Mouse (Mus musculus) hindbrain, postnatal 0 days (tissue): ENCODE results near the gene Mpp6. TPM values are rescaled to one million over a fixed set of nuclear protein-coding genes. Genes with fewer than 3 reads are reported as not detected.
A peak's percentile ranks its signal among the peaks of the same experiment; 100 is the strongest.

ENCODE experiments used
- ATAC-seq: fragments of 200-750 bp; cut with Nextera tagmentation; 2 replicates; pipeline ENCODE4 v1.8.0; 2017; ENCODE audit warnings: mild to moderate bottlenecking, moderate TSS enrichment, moderate library complexity
- DNase-seq: peaks from one replicate; pipeline ENCODE4 v3.0.0-alpha.2; 2015; ENCODE audit warnings: low spot score
- H3K27ac ChIP-seq: fragments of 300-500 bp; sonication (generic); 2 replicates; pipeline ENCODE4 v1.5.1; 2014; ENCODE audit warnings: mild to moderate bottlenecking
- H3K27me3 ChIP-seq: fragments of 300-500 bp; sonication (generic); 2 replicates; pipeline ENCODE4 v1.6.1; 2014; ENCODE audit warnings: low read length, mixed read lengths; ENCODE audit not compliant: insufficient read depth
- H3K36me3 ChIP-seq: fragments of 300-500 bp; sonication (generic); 2 replicates; pipeline ENCODE4 v1.6.1; 2014; ENCODE audit warnings: low read length, mixed read lengths; ENCODE audit not compliant: insufficient read depth
- H3K4me1 ChIP-seq: fragments of 300-500 bp; sonication (generic); 2 replicates; pipeline ENCODE4 v1.6.1; 2014; ENCODE audit warnings: antibody characterized with exemption, low read length, mixed read lengths; ENCODE audit not compliant: insufficient read depth
- H3K4me2 ChIP-seq: fragments of 300-500 bp; sonication (generic); 2 replicates; pipeline ENCODE4 v1.6.1; 2014; ENCODE audit warnings: low read depth, mild to moderate bottlenecking, low read length, moderate library complexity, mixed read lengths
- H3K4me3 ChIP-seq: fragments of 300-500 bp; sonication (generic); 2 replicates; pipeline ENCODE4 v1.5.1; 2014; ENCODE audit warnings: low read length
- H3K9ac ChIP-seq: fragments of 300-500 bp; sonication (generic); replicated peaks from 2 replicates; pipeline ENCODE4 v1.6.1; 2014; ENCODE audit warnings: mild to moderate bottlenecking, low read length, moderate library complexity, mixed read lengths
- H3K9me3 ChIP-seq: fragments of 300-500 bp; sonication (generic); 2 replicates; pipeline ENCODE4 v1.6.1; 2016; ENCODE audit warnings: low read length, mixed read lengths
- CTCF ChIP-seq: IDR thresholded peaks from 2 replicates; pipeline ENCODE4 v1.5.1; 2016; ENCODE audit warnings: antibody characterized with exemption, control low read depth, low read depth
- WGBS: fragments of 180-500 bp; shearing (Covaris S2); extraction: QIAGEN DNeasy Blood & Tissue Kit; methylation state at CpG from one replicate; pipeline ENCODE4 v1.1.7; 2014; 5-methylcytosine and 5-hydroxymethylcytosine counted together
- polyA plus RNA-seq: library from polyadenylated mRNA; unstranded; fragments of >200 nt; fragmentation: Nextera tagmentation; extraction: Ambion mirVana; gene quantifications from 2 replicates; pipeline ENCODE4 v1.2.1, GENCODE M21; 2015
- total RNA-seq: library from RNA; depleted of rRNA; stranded (reverse); fragments of >200 nt; gene quantifications from 2 replicates; pipeline ENCODE4 v1.2.3, GENCODE M21; 2014

Mpp6 gene
- total and polyA plus RNA-seq, 2 experiments from 2014 or later: 55.6 to 64.1 TPM

- no peaks in the 10 kb centered on the region for H3K9me3 ChIP-seq
- H3K27ac ChIP-seq: no peak overlapping the region
- no peak for TF ChIP-seq CTCF
- 83% methylated on average over 5 of the region's 5 CpGs for WGBS
- no peaks in the 10 kb centered on the region for H3K27me3 ChIP-seq
- H3K36me3 ChIP-seq: no peaks in the 10 kb centered on the region
- H3K4me2 ChIP-seq: no peak overlapping the region
- no peak overlapping the region for H3K9ac ChIP-seq
- H3K4me3 ChIP-seq: no peak overlapping the region
- DNase-seq: no peak
- H3K4me1 ChIP-seq: no peaks in the 10 kb centered on the region
- ATAC-seq: no peak
Observed at GRCm38 (mm10) chr6:50089333-50089732, 20.7 kb upstream of the Mpp6 start.

GRCm38 (mm10) chr6:50090221-50090620 lies 19.8 kb upstream of the Mpp6 start:
- DNase-seq (no peak), ATAC-seq (no peak)
- H3K4me1 ChIP-seq: no peaks in the 10 kb centered on the region
- no peak overlapping the region for H3K4me2 ChIP-seq
- H3K36me3 ChIP-seq: no peaks in the 10 kb centered on the region
- H3K9ac ChIP-seq: no peak overlapping the region
- no peak overlapping the region for H3K4me3 ChIP-seq
- 74% methylated on average over 7 of the region's 7 CpGs for WGBS
- H3K27me3 ChIP-seq: no peaks in the 10 kb centered on the region
- no peak for TF ChIP-seq CTCF
- H3K9me3 ChIP-seq: no peaks in the 10 kb centered on the region
- no peak overlapping the region for H3K27ac ChIP-seq

GRCm38 (mm10) chr6:50091462-50092154 lies 18.4 kb upstream of the Mpp6 start:
- WGBS: 72% methylated on average over 7 of the region's 7 CpGs
- no peak overlapping the region for H3K9ac ChIP-seq
- no peak for TF ChIP-seq CTCF
- no peak overlapping the region for H3K4me3 ChIP-seq
- ATAC-seq (no peak), DNase-seq (no peak)
- H3K36me3 ChIP-seq: no peaks in the 10 kb centered on the region
- H3K4me1 ChIP-seq: no peaks in the 10 kb centered on the region
- no peaks in the 10 kb centered on the region for H3K9me3 ChIP-seq
- H3K27ac ChIP-seq: no peak overlapping the region
- no peaks in the 10 kb centered on the region for H3K27me3 ChIP-seq
- H3K4me2 ChIP-seq: no peak overlapping the region

GRCm38 (mm10) chr6:50109201-50109756 lies 762 bp upstream of the Mpp6 start:
- H3K9ac ChIP-seq: peak overlapping the region; percentile 86
- peak overlapping the region; percentile 60 for H3K4me2 ChIP-seq
- no peaks in the 10 kb centered on the region for H3K9me3 ChIP-seq
- DNase-seq (peak; percentile 49), ATAC-seq (no peak)
- peak overlapping the region; percentile 66 for H3K4me3 ChIP-seq
- peaks cover 6% of the 10 kb centered on the region; the same call in 1 of the 2 replicates for H3K4me1 ChIP-seq
- no peaks in the 10 kb centered on the region for H3K36me3 ChIP-seq
- no peaks in the 10 kb centered on the region for H3K27me3 ChIP-seq
- TF ChIP-seq CTCF: no peak
- peak overlapping the region; percentile 82 for H3K27ac ChIP-seq
- WGBS: 3% methylated on average over 15 of the region's 15 CpGs

GRCm38 (mm10) chr6:50110379-50110941 lies 419 bp downstream of the Mpp6 start:
- Histone ChIP-seq H3K9me3 (no peaks in the 10 kb centered on the region), H3K9ac (peak overlapping the region; percentile 86), H3K4me3 (peak overlapping the region; percentile 66), H3K27ac (peak overlapping the region; percentile 82), H3K27me3 (no peaks in the 10 kb centered on the region), H3K4me2 (peak overlapping the region; percentile 60), H3K36me3 (no peaks in the 10 kb centered on the region), H3K4me1 (peaks cover 6% of the 10 kb centered on the region; the same call in 1 of the 2 replicates)
- TF ChIP-seq CTCF: no peak
- peak; percentile 78 for ATAC-seq
- peak; percentile 58 for DNase-seq
- 2% methylated on average over 20 of the region's 72 CpGs for WGBS

- no peak for TF ChIP-seq CTCF
- H3K9me3 ChIP-seq: no peaks in the 10 kb centered on the region
- ATAC-seq (no peak), DNase-seq (no peak)
- peak overlapping the region; percentile 86; the same call in 1 of the 2 replicates for H3K9ac ChIP-seq
- H3K27me3 ChIP-seq: no peaks in the 10 kb centered on the region
- no peaks in the 10 kb centered on the region for H3K36me3 ChIP-seq
- peak overlapping the region; percentile 66 for H3K4me3 ChIP-seq
- WGBS: 8% methylated on average over 6 of the region's 6 CpGs
- H3K4me1 ChIP-seq: peaks cover 6% of the 10 kb centered on the region; the same call in 1 of the 2 replicates
- H3K4me2 ChIP-seq: peak overlapping the region; percentile 60
- no peak overlapping the region for H3K27ac ChIP-seq
Observed at GRCm38 (mm10) chr6:50111111-50111655, 1.1 kb downstream of the Mpp6 start.

- Histone ChIP-seq H3K9ac (no peak overlapping the region), H3K36me3 (no peaks in the 10 kb centered on the region), H3K4me1 (peaks cover 6% of the 10 kb centered on the region; the same call in 1 of the 2 replicates), H3K9me3 (no peaks in the 10 kb centered on the region), H3K4me2 (peak overlapping the region; percentile 30), H3K4me3 (no peak overlapping the region; the same call in 1 of the 2 replicates), H3K27me3 (no peaks in the 10 kb centered on the region), H3K27ac (no peak overlapping the region)
- WGBS: 0% methylated on average over 8 of the region's 8 CpGs
- peak; percentile 87 for TF ChIP-seq CTCF
- peak; percentile 99 for DNase-seq
- peak; percentile 77 for ATAC-seq
Observed at GRCm38 (mm10) chr6:50112775-50113174, 2.7 kb downstream of the Mpp6 start.
